Mouse (Mus musculus) left cerebral cortex, postnatal 14 days (tissue): ENCODE measurements around the gene Cfdp1. TPM values are rescaled to one million over a fixed set of nuclear protein-coding genes. Genes with fewer than 3 reads are reported as not detected.
A peak's percentile ranks its signal among the peaks of the same experiment; 100 is the strongest.
"Not testable (repeated sequence)": the region's sequence is repeated elsewhere in the genome, so short reads cannot be mapped to it uniquely, and the experiment has no call there.

Source experiments
- DNase-seq, 2 experiments: peaks; one replicate each; pipeline ENCODE4 v3.0.0; 2021 to 2022; ENCODE audit warnings: low spot score in 2 of 2, mixed read lengths in 1 of 2
- intact Hi-C: fragments of 180-260 bp; cut with DNase I; formaldehyde crosslinking; loops from one replicate; pipeline ENCODE4 v1.15.1; 2025
- total RNA-seq, 2 experiments: library from RNA; stranded (reverse); gene quantifications; 2 replicates each; pipeline ENCODE4 v1.2.3; 2021

Cfdp1 gene
- total RNA-seq, 2 experiments from 2014 or later: 79.4 to 83.6 TPM

DNA sequence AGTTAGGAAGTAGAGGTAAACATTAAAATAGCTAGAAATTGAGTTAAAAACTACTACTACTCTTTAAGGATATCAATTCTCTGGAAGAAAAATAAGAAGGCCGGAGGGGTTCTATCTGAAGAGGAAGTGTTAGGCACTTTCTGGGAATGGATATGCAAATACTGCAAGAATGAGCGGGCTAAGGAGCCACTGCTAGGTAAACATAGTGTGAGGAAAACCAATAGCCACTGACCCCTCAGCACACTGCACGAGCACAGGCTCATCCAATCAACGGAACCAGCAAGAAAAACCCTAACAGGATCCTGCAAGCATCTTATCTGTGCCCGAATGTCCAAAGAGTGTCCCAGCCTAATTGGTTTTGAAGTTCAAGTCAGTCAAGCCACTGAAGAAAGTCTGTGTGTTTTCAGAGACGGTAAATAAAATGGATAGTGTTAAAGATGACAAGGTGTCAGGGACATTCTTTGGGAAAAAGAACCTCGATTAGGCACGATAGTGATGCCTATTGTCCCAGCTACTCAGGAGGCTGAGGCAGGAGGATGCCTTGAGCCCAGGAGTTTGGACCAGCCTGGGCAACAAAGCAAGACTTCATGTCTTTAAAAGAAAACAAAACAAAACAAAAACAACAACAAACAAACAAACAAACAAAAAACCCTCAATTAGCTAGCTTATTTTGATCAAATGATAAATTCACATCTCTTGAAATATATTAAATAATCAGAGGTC is 11.2 kb upstream of the Cfdp1 start:
- DNase-seq: no peak
- intact Hi-C loops: no loop called here

DNA sequence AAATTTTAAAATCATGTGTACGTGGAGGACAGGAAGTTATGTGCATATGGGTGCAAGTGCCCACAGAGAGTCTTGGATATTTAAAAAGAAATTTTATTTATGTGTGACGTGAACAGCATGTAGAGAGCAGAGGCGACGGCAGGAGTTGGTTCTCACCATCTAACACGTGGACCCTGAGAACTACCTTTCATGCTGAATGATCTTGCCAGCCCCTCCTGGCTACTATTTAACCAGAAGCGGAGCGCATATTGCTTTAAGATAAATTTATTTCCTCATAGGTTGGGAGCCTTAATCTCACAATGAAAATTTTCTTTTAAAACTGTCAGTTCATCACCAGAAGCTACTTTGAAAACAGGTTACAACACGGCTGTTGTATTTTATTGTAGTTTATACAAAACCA is 10.6 kb upstream of the Cfdp1 start:
- DNase-seq: no peak
- intact Hi-C loops: no loop called here

DNA sequence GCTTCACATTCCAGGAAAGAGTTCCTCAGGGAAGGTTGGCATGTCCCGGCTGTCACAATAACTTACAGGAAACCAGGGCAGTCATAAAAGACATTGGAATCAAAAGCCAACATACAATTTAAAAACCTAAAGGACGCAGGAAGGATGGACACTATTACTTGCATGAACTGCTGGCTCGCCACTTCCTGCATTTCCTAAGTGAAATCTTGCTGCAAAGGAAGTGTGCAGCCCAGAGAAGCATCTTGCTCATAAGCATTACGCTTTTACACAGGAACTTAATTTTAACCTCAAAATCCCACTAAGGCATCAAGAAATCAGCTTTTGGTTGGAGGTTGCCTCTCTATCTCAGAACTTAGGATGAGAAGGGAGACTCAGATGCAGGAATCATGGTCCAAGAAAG is 9.2 kb upstream of the Cfdp1 start:
- intact Hi-C loops: no loop called here
- DNase-seq: no peak

DNA sequence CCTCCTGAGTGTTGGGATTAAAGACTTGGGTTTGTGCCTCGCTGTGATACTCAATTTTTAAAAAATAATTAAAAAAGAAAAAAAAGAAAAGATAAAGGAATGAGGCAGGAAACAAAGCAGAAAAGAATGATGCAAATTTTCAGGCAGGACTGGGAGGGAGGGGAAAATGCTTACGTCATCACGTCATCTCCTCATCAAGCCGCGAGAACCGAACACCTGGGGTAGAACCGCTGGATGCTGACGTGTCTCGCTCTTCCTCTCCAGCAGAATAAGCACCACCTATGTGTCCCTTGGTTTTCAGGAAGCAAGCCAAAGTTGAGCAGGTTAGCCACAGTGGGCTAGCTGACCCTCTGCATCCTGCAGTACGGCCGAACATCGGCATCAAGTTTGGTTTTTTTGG is 1.9 kb upstream of the Cfdp1 start:
- intact Hi-C loops: no loop called here

DNA sequence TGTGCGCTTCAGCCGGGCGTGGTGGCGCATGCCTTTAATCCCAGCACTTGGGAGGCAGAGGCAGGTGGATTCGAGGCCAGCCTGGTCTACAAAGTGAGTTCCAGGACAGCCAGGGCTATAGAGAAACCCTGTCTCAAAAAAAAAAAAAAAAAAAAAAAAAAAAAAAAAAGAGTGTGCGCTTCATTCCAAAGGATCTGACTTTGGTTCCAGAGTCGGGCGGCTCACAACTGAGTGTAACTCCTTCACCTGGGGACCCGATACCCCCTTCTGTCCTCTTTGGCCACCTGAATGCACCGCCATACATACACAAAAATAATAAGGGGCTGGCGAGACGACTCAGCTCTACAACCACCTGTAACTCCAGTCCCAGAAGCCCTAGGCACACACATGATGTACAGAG is 872 bp downstream of the Cfdp1 start:
- DNase-seq, intact Hi-C loops: not testable (repeated sequence)

More for the DNA sequence above, 1.9 kb upstream of the Cfdp1 start:
- no peak for DNase-seq

DNA sequence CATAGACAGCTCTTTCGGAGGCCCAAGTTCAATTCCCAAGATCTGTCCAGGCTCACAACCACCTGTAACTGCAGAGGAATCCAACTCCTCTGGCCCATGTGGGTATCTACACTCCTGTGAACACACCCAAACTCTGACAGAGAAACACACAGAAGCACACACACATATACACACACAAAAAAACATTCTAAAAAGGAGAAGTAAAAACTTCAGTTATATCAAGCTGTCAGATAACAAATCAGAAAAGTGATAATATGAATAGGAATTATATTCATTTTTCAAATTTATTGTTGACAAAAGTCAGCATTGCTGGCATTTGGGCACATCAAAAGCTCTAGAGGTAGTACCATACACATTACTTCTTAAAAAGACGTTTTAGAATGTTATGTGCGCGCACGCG is 7.3 kb downstream of the Cfdp1 start:
- intact Hi-C loops: no loop called here
- no peak for DNase-seq

DNA sequence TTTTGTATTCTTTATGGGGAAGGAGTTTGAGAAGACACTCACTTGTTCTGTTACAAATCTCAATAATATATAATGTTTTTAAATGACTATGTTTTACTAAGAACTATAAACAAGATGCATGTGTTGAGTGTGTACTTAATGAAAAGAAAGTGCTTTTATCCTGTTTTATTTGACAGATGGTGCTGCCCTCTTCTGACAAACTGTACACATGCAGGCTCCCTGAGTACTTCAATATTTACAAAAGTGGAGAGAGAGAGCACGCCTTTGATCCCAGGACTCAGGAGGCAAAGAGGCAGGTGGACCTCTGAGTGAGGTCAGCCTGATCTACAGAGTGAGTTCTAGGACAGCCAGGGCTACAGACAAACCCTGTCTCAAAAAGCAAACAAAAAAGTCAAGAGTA is 18.6 kb downstream of the Cfdp1 start:
- intact Hi-C loops: no loop called here
- peak in 1 of 2 experiments; percentile 21 for DNase-seq

DNA sequence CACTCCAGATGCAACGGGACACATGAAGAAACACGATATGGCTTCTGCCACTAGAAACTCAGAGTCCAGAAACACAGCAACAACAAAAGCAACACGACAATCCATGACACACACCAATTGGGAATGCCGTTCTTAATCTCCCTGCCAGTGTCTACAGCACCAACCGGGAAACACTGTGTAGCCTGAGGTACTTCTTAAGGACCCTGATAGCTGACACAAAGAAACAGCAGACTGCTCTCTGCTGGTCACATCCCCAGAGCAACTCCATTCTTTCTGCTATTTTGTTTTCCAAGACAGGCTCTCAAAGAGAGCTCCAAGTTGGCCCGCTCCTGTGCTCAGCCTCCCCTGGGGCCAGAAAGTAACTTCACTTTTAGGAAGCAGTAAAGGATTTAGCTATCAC is 20.1 kb downstream of the Cfdp1 start:
- intact Hi-C loops: no loop called here

DNA sequence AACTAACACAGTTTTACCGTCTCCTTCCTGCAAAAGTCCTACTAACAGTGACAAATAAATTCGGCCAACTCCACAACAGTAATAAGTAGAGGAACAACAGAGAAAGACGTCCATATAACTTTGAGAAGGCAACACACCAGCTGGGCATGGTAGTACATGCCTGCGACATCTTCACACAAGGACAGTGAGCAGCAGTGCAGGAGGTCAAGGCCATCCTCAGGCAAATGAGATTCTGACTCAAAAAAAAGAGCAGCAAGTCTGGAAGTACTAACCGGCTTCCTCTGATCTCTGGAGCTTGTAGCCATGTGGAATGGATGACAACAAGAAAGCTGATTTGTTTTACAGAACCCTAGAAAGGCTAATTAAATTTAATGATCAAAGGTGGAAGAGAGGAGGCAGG is 21.1 kb downstream of the Cfdp1 start:
- intact Hi-C loops: no loop called here
- no peak for DNase-seq

More for the DNA sequence above, 20.1 kb downstream of the Cfdp1 start:
- DNase-seq: no peak

DNA sequence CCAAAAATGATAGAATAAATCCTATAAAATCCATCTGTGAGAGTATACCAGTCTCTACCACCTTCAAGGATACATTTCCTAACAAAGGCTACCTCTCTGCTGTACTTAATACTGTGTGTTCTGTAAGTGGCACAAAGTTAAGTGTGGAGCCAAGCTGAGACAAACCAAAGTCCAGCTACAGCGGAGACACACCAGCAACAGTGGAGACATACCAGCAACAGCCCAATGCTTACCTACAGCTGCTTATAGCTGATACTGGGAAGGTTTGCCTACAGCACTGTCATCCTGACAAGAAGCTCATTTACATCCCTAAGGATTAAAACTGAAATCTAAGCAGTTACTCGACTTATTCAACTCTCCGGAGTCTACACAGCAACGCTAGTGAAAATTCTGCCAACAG is 22.1 kb downstream of the Cfdp1 start:
- intact Hi-C loops: no loop called here
- DNase-seq: no peak

DNA sequence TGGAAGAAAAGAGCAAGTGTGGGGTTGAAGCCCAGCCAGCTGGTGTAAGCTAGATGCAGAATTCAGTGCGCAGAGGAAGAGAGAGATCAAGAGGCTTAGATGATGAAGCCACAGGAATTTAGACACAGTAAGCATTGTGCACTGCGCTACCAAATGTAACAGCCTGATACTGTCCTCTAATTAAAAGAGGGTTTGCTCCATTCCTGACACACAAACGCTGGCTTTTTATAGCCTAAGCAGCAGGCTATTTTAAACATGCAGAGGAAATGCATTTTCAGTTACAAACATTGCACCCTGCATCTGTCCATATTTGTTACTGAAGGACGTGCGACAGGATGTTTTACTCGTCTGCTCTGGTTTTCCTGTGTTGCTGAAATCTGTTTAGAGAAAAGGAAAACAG is 25.5 kb downstream of the Cfdp1 start:
- intact Hi-C loops: loop anchor here (5.0 kb wide), 1 partner anchor 151 kb away; no protein-coding TSS in a partner anchor
- peak in 1 of 2 experiments; percentile 16 for DNase-seq

DNA sequence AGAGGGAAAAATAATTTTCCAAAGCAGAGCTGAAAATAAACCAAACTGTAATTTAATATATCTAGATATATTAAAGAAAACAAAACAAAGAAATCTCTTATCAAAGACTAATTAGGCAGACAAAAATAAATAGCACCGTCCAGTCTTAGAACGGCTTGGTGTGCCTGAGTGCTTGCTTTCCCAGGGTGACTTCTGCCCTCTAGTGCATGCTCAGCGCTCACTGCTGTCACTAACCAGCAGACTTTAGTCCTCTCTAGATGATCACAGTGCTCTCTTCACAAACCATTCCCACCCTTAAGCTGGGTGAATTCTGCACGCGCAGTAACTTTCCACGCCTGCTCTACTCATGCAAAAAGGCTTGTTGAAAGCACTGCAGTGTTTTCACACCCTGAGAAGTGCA is 28.9 kb downstream of the Cfdp1 start:
- intact Hi-C loops: loop anchor here (5.0 kb wide), 1 partner anchor 148 kb away; no protein-coding TSS in a partner anchor
- no peak for DNase-seq

DNA sequence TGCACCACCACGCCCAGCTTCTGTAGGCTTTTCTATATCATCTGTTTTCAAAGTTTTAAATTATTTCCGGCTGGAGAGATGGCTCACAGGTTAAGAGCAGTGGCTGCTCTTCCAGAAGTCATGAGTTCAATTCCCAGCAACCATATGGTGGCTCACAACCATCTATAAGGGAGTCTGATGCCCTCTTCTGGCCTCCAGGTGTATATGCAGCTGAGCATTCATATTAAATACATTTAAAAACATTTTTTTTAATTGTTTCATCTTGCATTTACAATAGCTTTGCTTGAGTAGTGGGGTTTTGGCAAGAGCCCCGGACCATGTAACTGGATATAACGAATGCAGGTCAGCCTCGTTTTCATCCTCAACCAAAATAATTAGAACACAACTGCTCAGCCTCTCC is 29.8 kb downstream of the Cfdp1 start:
- intact Hi-C loops: no loop called here
- no peak for DNase-seq

DNA sequence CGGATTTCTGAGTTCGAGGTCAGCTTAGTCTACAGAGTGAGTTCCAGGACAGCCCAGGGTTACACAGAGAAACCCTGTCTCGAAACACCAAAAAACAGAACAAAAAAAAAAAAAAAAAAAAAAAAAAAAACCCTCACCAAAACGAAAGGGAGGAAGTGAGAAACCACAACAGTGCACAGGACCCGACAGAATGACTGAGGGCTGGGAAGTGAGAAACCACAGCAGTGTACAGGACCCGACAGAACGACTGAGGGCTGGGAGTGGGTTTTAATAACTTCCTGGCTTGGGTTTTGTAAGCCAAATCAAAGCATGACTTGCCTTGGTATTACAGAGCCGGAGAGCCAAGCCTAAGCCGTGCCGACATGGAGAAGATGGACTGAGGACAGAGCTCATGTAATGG is 32.9 kb downstream of the Cfdp1 start:
- no peak for DNase-seq
- intact Hi-C loops: no loop called here

DNA sequence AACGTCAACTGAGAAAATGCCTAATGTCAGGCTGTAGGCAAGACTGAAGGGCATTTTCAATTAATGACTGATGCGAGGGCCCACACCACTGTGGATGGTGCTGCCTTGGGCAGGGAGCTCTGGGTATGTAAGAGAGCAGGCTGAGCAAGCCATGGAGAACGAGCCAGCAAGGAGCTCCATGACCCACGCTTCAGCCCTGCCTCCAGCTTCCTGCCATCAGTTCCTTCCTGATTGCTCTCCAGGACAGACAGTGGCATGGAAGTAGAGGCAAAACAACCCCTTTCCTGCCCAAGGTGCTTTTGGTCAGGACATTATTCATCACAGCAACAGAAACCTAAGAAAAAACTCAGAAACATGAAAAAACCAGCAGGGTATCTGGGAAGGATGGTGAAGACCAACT is 33.4 kb downstream of the Cfdp1 start:
- intact Hi-C loops: no loop called here
- no peak for DNase-seq

DNA sequence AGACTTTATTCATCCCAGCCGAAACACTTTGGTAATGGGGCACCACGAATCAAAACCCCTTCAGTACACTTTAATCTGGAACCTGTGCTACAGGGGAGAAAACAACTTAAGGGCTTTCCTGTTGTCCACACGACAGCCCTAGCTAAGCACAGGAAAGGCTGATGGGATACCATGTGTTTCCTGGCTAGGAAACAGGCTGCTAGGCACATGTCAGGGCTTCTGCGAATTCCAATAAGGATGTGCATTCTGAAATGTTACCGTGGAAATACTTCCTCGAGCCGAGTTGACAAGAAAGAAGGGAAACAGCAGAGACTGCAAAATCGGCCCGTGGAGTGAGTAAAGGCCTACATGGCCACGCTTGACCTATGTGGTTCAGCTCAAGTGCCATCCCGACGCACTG is 34.1 kb downstream of the Cfdp1 start:
- DNase-seq: no peak
- intact Hi-C loops: no loop called here

DNA sequence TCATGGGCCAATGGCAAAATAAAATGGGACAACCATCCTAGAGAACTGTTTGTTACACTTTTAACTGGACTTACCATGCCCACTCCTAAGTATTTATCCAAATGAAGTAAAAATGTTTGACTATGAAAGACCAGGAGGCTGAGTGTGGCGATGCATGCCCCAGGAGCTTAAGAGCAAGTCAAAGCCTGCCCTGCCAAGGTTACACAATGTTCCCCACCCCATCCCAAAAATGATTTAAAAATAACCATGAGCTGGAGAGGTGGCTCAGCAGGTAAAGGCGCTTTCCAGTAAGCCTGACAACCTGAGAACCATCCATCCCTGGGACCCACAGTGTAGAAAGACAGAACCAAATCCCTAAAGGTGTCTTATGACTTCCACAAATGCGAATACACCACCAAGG is 35.5 kb downstream of the Cfdp1 start:
- DNase-seq: no peak
- intact Hi-C loops: no loop called here

DNA sequence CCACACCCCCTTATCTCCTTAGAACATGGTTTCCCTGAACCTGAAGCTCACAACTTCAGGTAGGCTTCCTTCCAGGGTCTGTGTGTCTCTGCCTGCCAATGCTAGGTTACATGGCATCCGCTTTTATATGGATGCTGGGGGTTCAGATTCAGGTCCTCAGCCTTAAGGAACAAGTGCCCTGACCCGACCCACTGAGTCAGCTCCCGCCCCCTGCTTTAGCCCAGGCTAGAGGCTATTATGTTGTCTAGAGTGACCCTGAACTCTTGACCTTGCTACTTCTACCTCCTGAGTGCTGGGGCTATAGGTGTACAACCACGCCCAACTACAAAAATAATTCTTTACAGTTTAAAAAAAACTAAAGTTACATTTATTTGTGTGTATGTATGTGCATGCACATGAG is 39.0 kb downstream of the Cfdp1 start:
- intact Hi-C loops: no loop called here
- no peak for DNase-seq

DNA sequence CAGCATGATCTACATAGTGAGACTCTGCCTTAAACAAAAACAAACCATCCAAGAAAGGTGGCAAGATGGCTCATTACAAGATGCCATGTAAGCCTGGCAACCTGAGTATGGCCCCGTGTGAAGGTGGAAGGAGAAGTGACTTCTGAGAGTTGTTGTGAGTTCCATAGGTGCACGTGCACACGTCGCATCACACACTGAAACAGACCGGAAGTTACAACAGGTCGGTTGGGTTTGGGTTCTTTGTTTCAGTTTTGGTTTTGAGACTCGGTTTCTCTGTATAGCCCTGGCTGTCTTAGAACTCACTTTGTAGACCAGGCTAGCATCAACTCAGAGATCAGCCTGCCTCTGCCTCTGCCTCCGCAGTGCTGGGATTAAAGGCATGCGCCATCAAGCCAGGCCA is 40.3 kb downstream of the Cfdp1 start:
- no peak for DNase-seq
- intact Hi-C loops: loop anchor here (5.0 kb wide), 2 partner anchors 97 to 137 kb away; no protein-coding TSS in a partner anchor

DNA sequence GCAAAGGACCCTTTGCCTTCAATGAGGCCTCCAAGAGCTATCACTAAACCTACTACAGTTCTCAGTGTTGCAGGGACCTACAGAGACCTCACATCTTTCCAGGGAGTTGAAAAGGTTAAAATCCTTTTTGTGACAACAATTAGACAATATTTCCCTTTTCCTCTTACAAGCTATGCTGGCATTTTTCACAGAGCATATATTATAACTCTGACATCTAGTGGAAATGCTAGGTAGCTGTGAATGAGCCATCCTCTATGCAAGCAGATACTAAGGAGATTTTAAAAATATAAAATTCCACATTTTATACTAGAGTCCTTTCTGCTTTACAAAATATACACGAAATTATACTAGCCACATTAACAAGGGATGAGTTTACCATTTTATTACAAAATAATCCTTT is 41.3 kb downstream of the Cfdp1 start:
- intact Hi-C loops: loop anchor here (5.0 kb wide), 2 partner anchors 96 to 136 kb away; no protein-coding TSS in a partner anchor
- peak in 1 of 2 experiments; percentile 43 for DNase-seq

DNA sequence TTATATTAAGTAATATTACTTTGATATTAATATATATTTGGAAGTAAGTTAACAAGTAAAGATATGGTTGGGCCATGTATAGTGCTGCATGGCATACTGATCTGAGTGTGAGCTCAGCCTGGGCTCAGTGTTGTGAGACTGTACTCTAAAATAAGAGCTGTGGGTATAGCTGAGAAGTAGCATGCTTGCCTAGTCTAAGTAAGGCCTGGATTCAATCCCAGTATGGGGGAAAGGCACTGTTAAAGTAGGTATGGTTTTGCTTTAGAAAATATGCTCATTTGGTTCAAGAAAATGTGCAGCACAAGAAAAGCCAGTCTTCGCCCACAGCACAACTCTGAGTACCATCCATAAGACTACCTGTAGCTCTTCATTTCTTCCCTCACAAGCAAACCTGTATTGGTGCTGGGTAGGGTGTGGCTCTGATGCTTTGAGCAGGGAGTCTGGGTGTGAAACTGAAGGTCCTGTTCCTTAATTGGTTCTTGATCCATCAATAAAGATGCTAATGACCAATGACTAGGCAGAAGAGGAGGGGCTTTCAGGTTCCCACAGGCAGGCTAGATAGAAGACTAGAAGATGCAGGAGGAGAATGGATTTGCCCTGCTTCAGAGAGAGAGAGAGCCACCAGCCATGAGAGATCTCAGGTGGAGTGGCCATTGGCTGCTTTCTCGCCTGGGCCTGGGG is 43.3 kb downstream of the Cfdp1 start:
- intact Hi-C loops: loop anchor here (5.0 kb wide), 2 partner anchors 93 to 133 kb away; no protein-coding TSS in a partner anchor
- peak; percentile 36 to 54 for DNase-seq
